17 mouse cellular contexts compared by ENCODE assay signal in the genomic region with DNA sequence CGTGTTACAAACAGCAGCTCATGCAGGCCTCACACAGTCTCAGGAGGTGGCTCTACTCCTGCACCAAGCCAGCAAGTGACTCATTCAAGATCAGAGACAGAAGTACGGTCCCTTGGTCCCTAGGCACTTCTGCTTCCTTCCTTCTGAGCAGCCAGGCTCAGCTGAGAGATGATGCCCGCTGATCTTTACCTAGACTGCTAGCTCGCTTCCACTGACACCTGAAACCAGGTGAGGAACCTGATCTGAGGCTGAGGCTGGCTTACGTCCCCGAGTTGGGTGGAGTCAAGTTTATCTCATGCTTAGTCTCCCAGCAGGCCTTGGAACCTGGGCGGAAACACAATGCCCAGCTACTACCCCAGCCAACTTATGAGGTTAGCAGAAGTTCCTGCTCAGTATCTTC. TPM values are rescaled to one million over a fixed set of nuclear protein-coding genes. Genes with fewer than 3 reads are reported as not detected.
DNase-seq lines count a peak whose midpoint lies in the region; ATAC-seq and TF ChIP-seq lines count a peak whose summit lies in the region.
"Had no signal": no experiment of that assay in that cellular context is flagged by ENCODE, and none has a peak within 500 bp of the region (broad histone marks: within the 10 kb centered on the region; RNA-seq: fewer than 3 reads in every experiment).

No protein-coding gene starts in this region.

- 38% methylated on average over 7 of the region's 7 CpGs for WGBS in liver, embryonic 12.5 days (ENCODE audit: insufficient replicate concordance)
- WGBS in liver, embryonic 13.5 days (ENCODE audit: insufficient replicate concordance) = 29% methylated on average over 7 of the region's 7 CpGs

- H3K9me3 ChIP-seq in liver, embryonic 12.5 days (replicated peaks) = no peaks in the 10 kb centered on the region
- no peaks in the 10 kb centered on the region for H3K9me3 ChIP-seq in MEL (replicated peaks; ENCODE audit: insufficient read depth, low read length)
- no peaks in the 10 kb centered on the region for H3K9me3 ChIP-seq in liver, embryonic 13.5 days (replicated peaks)
- H3K9me3 ChIP-seq: hindbrain, embryonic 15.5 days; midbrain, embryonic 15.5 days; neural tube, embryonic 13.5 days had no signal

- no peaks in the 10 kb centered on the region for H3K36me3 ChIP-seq in liver, embryonic 12.5 days
- H3K36me3 ChIP-seq in MEL (ENCODE audit: control insufficient read depth in 1 of 2, insufficient read depth in 2 of 2, low read length in 2 of 2) = peaks cover 0 to 12% of the 10 kb centered on the region in 2 experiments; a peak in 2 of 4 replicates
- no peaks in the 10 kb centered on the region for H3K36me3 ChIP-seq in liver, embryonic 13.5 days
- H3K36me3 ChIP-seq: hindbrain, embryonic 15.5 days; midbrain, embryonic 15.5 days; neural tube, embryonic 13.5 days had no signal

- TF ChIP-seq EP300 in MEL (IDR thresholded peaks at IDR 0.05; ENCODE audit: low read depth in 1 of 2, low read length in 2 of 2) = no peak

- DNase-seq in liver (no peak), MEL (ENCODE audit: low read depth, low spot score) (peak; percentile 67)
- DNase-seq in liver, embryonic 13.5 days = no peak
- peak; percentile 56 for DNase-seq in thymus, postnatal 25 days
- DNase-seq in lung, postnatal 36 days = no peak
- DNase-seq in kidney, adult 8-10 months = no peak
- DNase-seq in right cerebral cortex, adult 2 months (ENCODE audit: low spot score in 2 of 2) = no peak
- DNase-seq: adrenal gland, adult 2 months; cerebellum, adult 8-10 months; embryo, embryonic 11 days; heart, postnatal 14 days; right cerebral cortex, adult 18-20 months had no signal

- no peaks in the 10 kb centered on the region; the same call in 1 of the 2 replicates for H3K27me3 ChIP-seq in liver, embryonic 12.5 days (replicated peaks)
- peaks cover 0 to under 1% of the 10 kb centered on the region in 2 experiments; a peak in 1 of 4 replicates for H3K27me3 ChIP-seq in MEL (ENCODE audit: control insufficient read depth in 1 of 2, insufficient read depth in 2 of 2, low read length in 2 of 2)
- no peaks in the 10 kb centered on the region for H3K27me3 ChIP-seq in liver, embryonic 13.5 days
- H3K27me3 ChIP-seq: hindbrain, embryonic 15.5 days; midbrain, embryonic 15.5 days; neural tube, embryonic 13.5 days had no signal

- TF ChIP-seq CTCF in MEL (IDR thresholded peaks at IDR 0.05 in 2 of 3, conservative IDR thresholded peaks at IDR 0.05 in 1 of 3; ENCODE audit: control insufficient read depth in 1 of 3, insufficient read depth in 1 of 3, low read depth in 2 of 3, low read length in 3 of 3, poor library complexity in 1 of 3, severe bottlenecking in 1 of 3) = no peak

- peaks cover 23% of the 10 kb centered on the region for H3K4me1 ChIP-seq in liver, embryonic 12.5 days
- peaks cover 7 to 15% of the 10 kb centered on the region in 2 experiments for H3K4me1 ChIP-seq in MEL (ENCODE audit: control insufficient read depth in 1 of 2, insufficient read depth in 2 of 2, low read length in 2 of 2)
- peaks cover 25% of the 10 kb centered on the region for H3K4me1 ChIP-seq in liver, embryonic 13.5 days (replicated peaks)
- H3K4me1 ChIP-seq: midbrain, embryonic 15.5 days; neural tube, embryonic 13.5 days had no signal

- TF ChIP-seq POLR2A in MEL (IDR thresholded peaks at IDR 0.05; ENCODE audit: control insufficient read depth in 1 of 2, insufficient read depth in 1 of 2, low read depth in 1 of 2, low read length in 2 of 2, poor library complexity in 1 of 2) = no peak

- no peak overlapping the region for H3K4me2 ChIP-seq in liver, embryonic 12.5 days
- no peak overlapping the region for H3K4me2 ChIP-seq in liver, embryonic 13.5 days
- H3K4me2 ChIP-seq: hindbrain, embryonic 15.5 days; midbrain, embryonic 15.5 days; neural tube, embryonic 13.5 days had no signal

- no peak overlapping the region for H3K9ac ChIP-seq in liver, embryonic 12.5 days
- no peak overlapping the region for H3K9ac ChIP-seq in MEL (ENCODE audit: control insufficient read depth, low read depth, low read length, poor library complexity, severe bottlenecking)
- no peak overlapping the region for H3K9ac ChIP-seq in liver, embryonic 13.5 days
- H3K9ac ChIP-seq: hindbrain, embryonic 15.5 days; liver, embryonic 14.5 days; midbrain, embryonic 15.5 days; neural tube, embryonic 13.5 days had no signal

- TF ChIP-seq RAD21 in MEL (IDR thresholded peaks at IDR 0.05; ENCODE audit: low read depth, low read length) = no peak

- no peak overlapping the region for H3K4me3 ChIP-seq in liver, embryonic 12.5 days
- no peak overlapping the region; a peak in 1 of 4 replicates for H3K4me3 ChIP-seq in MEL (ENCODE audit: control insufficient read depth in 1 of 2, insufficient read depth in 1 of 2, low read depth in 2 of 2, low read length in 2 of 2)
- no peak overlapping the region for H3K4me3 ChIP-seq in liver, embryonic 13.5 days (replicated peaks)
- H3K4me3 ChIP-seq: hindbrain, embryonic 15.5 days; midbrain, embryonic 15.5 days; neural tube, embryonic 13.5 days had no signal

- no peak overlapping the region for H3K27ac ChIP-seq in liver, embryonic 12.5 days
- H3K27ac ChIP-seq in MEL (ENCODE audit: control insufficient read depth, low read depth, low read length) = no peak overlapping the region
- no peak overlapping the region for H3K27ac ChIP-seq in liver, embryonic 13.5 days
- H3K27ac ChIP-seq: hindbrain, embryonic 15.5 days; liver, embryonic 14.5 days; midbrain, embryonic 15.5 days; neural tube, embryonic 13.5 days had no signal

- no peaks in the 10 kb centered on the region for H3K79me2 ChIP-seq in MEL (ENCODE audit: control insufficient read depth, insufficient read depth, low read length, poor library complexity)

- 0 out of 2 replicates have a peak, but pooled peaks have one; percentile 40 for ATAC-seq in liver, embryonic 12.5 days
- peak; percentile 29; the same call in 1 of the 2 replicates for ATAC-seq in liver, embryonic 13.5 days (ENCODE audit: low read depth)
- ATAC-seq: midbrain, embryonic 15.5 days had no signal

TF ChIP-seq in MEL, 35 proteins besides CTCF, POLR2A, EP300 and RAD21:
- no peak for TF ChIP-seq NELFE (IDR thresholded peaks at IDR 0.05; ENCODE audit: low read depth, low read length)
- no peak for TF ChIP-seq ETS1 (IDR thresholded peaks at IDR 0.05; ENCODE audit: low read depth, low read length)
- TF ChIP-seq MAFK (IDR thresholded peaks at IDR 0.05; ENCODE audit: borderline replicate concordance, low read depth, low read length) = no peak
- TF ChIP-seq JUND (IDR thresholded peaks at IDR 0.05; ENCODE audit: low read depth, low read length) = no peak
- no peak for TF ChIP-seq USF2 (IDR thresholded peaks at IDR 0.05; ENCODE audit: borderline replicate concordance in 1 of 2, insufficient read depth in 1 of 2, low read depth in 1 of 2, low read length in 2 of 2)
- TF ChIP-seq MEF2A (IDR thresholded peaks at IDR 0.05; ENCODE audit: extremely low read depth, insufficient replicate concordance, low read depth, low read length, poor library complexity, severe bottlenecking) = no peak
- no peak for TF ChIP-seq USF1 (IDR thresholded peaks at IDR 0.05; ENCODE audit: low read depth, low read length)
- TF ChIP-seq TBP (IDR thresholded peaks at IDR 0.05; ENCODE audit: low read depth, low read length) = no peak
- TF ChIP-seq UBTF (IDR thresholded peaks at IDR 0.05; ENCODE audit: borderline replicate concordance, insufficient read depth, low read depth, low read length) = no peak
- TF ChIP-seq POLR2AphosphoS5 (IDR thresholded peaks at IDR 0.05; ENCODE audit: borderline replicate concordance, low read depth, low read length) = no peak
- TF ChIP-seq HCFC1 (IDR thresholded peaks at IDR 0.05; ENCODE audit: low read depth, low read length) = no peak
- no peak for TF ChIP-seq BHLHE40 (IDR thresholded peaks at IDR 0.05; ENCODE audit: borderline replicate concordance, low read depth, low read length)
- TF ChIP-seq MXI1 (IDR thresholded peaks at IDR 0.05; ENCODE audit: low read depth, low read length) = no peak
- TF ChIP-seq MAZ (IDR thresholded peaks at IDR 0.05; ENCODE audit: low read depth, low read length) = no peak

RNA-seq across cellular contexts. Expression of gene Rassf2, which starts 9.8 kb away (rescaled TPM):
- 3.1 and 3.5 TPM in 2 replicates for polyA plus RNA-seq in liver, embryonic 12.5 days (2016; fragmentation: Nextera tagmentation; extraction: Ambion mirVana)
- 0.59 and 0.69 TPM in 2 replicates for total RNA-seq in MEL (2012; rRNA removed)
- 1 to 10 TPM in 1 of 2 experiments, not detected in 1; 4.1 TPM for polyA plus RNA-seq in MEL (2012; ENCODE audit: insufficient read depth in 1 of 2, insufficient read length in 2 of 2, low read depth in 1 of 2, low replicate concordance in 2 of 2, missing spikeins in 1 of 2)
- 1.6 and 2.2 TPM in 2 replicates for polyA plus RNA-seq in liver, embryonic 13.5 days (2015; fragmentation: Nextera tagmentation; extraction: Ambion mirVana)

Comparison
In these comparisons a context has a peak if more than half of its experiments do, and no peak if none do; other contexts are left out.
1. DNase-seq: peak in MEL (single experiment) and thymus, postnatal 25 days (single experiment); none in liver (single experiment), liver, embryonic 13.5 days (single experiment), lung, postnatal 36 days (single experiment), kidney, adult 8-10 months (0 of 2) and right cerebral cortex, adult 2 months (0 of 2).